Mouse (Mus musculus) lung, embryonic 15.5 days (tissue): Measurements from ENCODE around the gene Asns. TPM values are rescaled to one million over a fixed set of nuclear protein-coding genes. Genes with fewer than 3 reads are reported as not detected.
"Not testable (repeated sequence)": the region's sequence is repeated elsewhere in the genome, so short reads cannot be mapped to it uniquely, and the experiment has no call there.

Experiments used
- ATAC-seq: fragments of 200-750 bp; cut with Nextera tagmentation; 2 replicates; pipeline ENCODE4 v1.8.0; 2017; ENCODE audit warnings: moderate number of reproducible peaks, borderline replicate concordance; ENCODE audit not compliant: low FRiP score, low TSS enrichment; ENCODE audit errors: extremely low read depth
- H3K27ac ChIP-seq: fragments of 300-500 bp; sonication (generic); 2 replicates; pipeline ENCODE4 v1.5.1; 2015; ENCODE audit warnings: moderate library complexity, mild to moderate bottlenecking, inconsistent platforms
- H3K27me3 ChIP-seq: fragments of 300-500 bp; sonication (generic); 2 replicates; pipeline ENCODE4 v1.6.1; 2015; ENCODE audit warnings: inconsistent platforms
- H3K36me3 ChIP-seq: fragments of 300-500 bp; sonication (generic); 2 replicates; pipeline ENCODE4 v1.6.1; 2015; ENCODE audit warnings: inconsistent platforms
- H3K4me1 ChIP-seq: fragments of 300-500 bp; sonication (generic); 2 replicates; pipeline ENCODE4 v1.6.1; 2015; ENCODE audit warnings: inconsistent platforms
- H3K4me2 ChIP-seq: fragments of 300-500 bp; sonication (generic); 2 replicates; pipeline ENCODE4 v1.6.1; 2015; ENCODE audit warnings: inconsistent platforms, mild to moderate bottlenecking, moderate library complexity
- H3K4me3 ChIP-seq: fragments of 300-500 bp; sonication (generic); 2 replicates; pipeline ENCODE4 v1.5.1; 2015; ENCODE audit warnings: mild to moderate bottlenecking, inconsistent platforms
- H3K9ac ChIP-seq: fragments of 300-500 bp; sonication (generic); 2 replicates; pipeline ENCODE4 v1.6.1; 2015; ENCODE audit warnings: inconsistent platforms
- H3K9me3 ChIP-seq: fragments of 300-500 bp; sonication (generic); 2 replicates; pipeline ENCODE4 v1.6.1; 2016; ENCODE audit warnings: inconsistent platforms
- WGBS: fragments of 180-500 bp; shearing (Covaris S2); methylation state at CpG from one replicate; pipeline ENCODE4 v1.1.7; 2015; 5-methylcytosine and 5-hydroxymethylcytosine counted together
- polyA plus RNA-seq: library from polyadenylated mRNA; unstranded; fragments of >200 nt; fragmentation: Nextera tagmentation; extraction: Ambion mirVana; gene quantifications from 2 replicates; pipeline ENCODE4 v1.2.1, GENCODE M21; 2015

The Asns gene
- polyA plus RNA-seq, 1 experiment from 2014 or later = 53.1 TPM

DNA sequence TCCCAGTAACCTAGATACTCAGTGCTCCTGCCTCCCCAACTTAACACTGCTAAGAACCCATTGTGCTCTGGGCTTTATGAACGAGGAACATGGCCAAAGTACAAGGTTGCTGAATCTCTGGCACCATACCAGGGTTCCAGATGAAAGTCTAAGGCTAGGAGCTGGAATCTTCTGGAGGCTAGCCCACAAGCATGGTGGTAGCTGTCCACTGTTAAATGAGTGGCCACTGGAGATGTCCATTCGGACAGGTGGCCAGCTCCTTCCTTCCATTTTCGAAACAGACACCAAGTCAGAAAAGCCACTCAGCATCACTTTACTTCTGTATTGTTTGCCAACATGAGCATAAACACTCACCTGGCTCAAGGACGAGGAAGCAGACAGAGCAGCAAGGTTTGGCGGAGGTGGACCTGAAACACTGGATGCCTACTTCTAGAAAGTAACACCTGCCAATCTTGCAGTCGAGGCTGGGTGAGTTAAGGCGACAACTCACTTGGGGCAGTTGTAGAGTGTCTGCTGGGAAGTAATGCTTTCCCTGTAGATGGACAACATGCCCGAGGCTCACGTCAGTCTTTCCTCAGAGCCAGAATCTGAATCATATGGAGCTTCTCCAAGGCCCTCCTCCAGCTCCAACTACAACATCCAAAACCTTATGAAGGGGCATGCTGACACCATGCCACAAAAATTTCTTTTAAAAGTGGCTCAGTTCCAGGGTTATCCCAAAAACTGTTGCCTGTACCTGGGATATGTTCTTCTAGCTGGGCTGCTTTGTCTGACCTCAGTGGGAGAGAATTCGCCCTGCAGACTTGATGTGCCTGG is 20.4 kb downstream of the Asns start:
- Histone ChIP-seq H3K4me3 (no peak overlapping the region), H3K9ac (no peak overlapping the region), H3K27ac (no peak overlapping the region), H3K4me2 (no peak overlapping the region), H3K27me3 (no peaks in the 10 kb centered on the region), H3K36me3 (no peaks in the 10 kb centered on the region), H3K9me3 (no peaks in the 10 kb centered on the region), H3K4me1 (no peaks in the 10 kb centered on the region)
- 70% methylated on average over 10 of the region's 10 CpGs for WGBS
- no peak for ATAC-seq

DNA sequence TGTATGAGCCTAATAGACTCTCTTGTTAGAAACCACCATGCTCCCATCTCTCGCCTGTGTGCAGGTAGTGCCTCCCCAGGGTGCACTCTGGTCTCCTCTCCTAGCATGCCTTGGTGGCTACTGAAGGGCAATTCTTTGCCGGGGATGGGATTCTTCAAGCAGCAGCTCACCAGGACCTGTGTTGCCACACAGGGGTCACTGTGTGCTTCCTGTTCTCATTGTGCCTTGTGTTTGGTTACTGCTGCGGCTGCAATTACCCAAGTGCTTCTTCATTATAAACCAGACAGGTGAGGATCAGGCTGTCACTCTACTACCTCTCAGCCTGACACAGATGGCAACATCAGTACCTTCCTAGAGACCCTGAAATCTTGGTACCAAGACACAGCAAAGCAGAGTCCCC is 21.6 kb downstream of the Asns start:
- H3K4me1 ChIP-seq = no peaks in the 10 kb centered on the region
- 61% methylated on average over 3 of the region's 3 CpGs for WGBS
- no peaks in the 10 kb centered on the region for H3K9me3 ChIP-seq
- no peak for ATAC-seq
- no peak overlapping the region for H3K4me2 ChIP-seq
- H3K36me3 ChIP-seq = no peaks in the 10 kb centered on the region
- H3K27ac ChIP-seq = no peak overlapping the region
- H3K9ac ChIP-seq = no peak overlapping the region
- H3K27me3 ChIP-seq = no peaks in the 10 kb centered on the region
- no peak overlapping the region for H3K4me3 ChIP-seq

DNA sequence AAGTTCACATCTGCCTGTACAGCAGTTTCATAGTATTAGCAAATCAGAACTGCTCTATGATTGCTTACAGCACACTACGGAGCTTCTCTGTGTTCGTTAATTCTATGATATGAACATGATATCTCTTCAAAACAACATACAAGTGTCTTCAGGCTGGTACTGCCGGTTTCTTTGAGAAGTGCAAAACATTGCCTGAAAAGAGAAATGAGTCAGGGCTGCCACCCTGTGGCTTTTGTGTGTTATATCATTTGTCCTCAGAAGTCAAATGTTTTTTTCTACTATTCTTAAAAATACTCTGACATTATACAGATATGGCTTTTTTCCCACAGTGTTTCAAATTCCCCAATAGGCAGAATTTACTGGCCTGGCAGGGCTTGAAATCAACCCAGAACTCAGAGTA is 22.5 kb downstream of the Asns start:
- H3K4me2 ChIP-seq = no peak overlapping the region
- H3K27ac ChIP-seq = no peak overlapping the region
- no peaks in the 10 kb centered on the region for H3K9me3 ChIP-seq
- WGBS = 45% methylated on average over 3 of the region's 3 CpGs
- no peaks in the 10 kb centered on the region for H3K4me1 ChIP-seq
- no peaks in the 10 kb centered on the region for H3K27me3 ChIP-seq
- no peak overlapping the region for H3K4me3 ChIP-seq
- no peak for ATAC-seq
- no peak overlapping the region for H3K9ac ChIP-seq
- no peaks in the 10 kb centered on the region for H3K36me3 ChIP-seq

DNA sequence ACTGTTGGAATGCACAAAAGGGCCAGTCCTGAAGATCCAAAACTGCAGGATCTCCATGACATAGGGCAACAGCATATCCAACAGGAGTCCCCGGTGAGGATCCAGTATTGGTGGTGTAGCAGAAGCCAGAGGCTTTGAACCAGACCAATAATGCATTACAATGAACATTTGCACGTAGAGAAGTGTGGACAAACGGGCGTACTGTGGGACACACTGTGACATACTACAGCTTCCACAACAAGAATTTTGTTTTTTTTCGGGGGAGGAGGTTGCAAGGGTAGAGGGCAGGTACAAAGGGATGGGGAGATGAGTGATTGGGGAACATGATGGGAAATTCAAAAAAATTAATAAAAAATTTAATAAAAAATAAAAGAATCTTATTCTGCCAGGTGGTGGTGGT is 23.3 kb downstream of the Asns start:
- H3K9me3 ChIP-seq = no peaks in the 10 kb centered on the region
- H3K4me3 ChIP-seq = no peak overlapping the region
- no peak overlapping the region for H3K4me2 ChIP-seq
- no peak overlapping the region for H3K9ac ChIP-seq
- H3K27me3 ChIP-seq = no peaks in the 10 kb centered on the region
- H3K4me1 ChIP-seq = no peaks in the 10 kb centered on the region
- H3K27ac ChIP-seq = no peak overlapping the region
- H3K36me3 ChIP-seq = no peaks in the 10 kb centered on the region
- ATAC-seq = no peak
- WGBS = 77% methylated on average over 5 of the region's 5 CpGs

DNA sequence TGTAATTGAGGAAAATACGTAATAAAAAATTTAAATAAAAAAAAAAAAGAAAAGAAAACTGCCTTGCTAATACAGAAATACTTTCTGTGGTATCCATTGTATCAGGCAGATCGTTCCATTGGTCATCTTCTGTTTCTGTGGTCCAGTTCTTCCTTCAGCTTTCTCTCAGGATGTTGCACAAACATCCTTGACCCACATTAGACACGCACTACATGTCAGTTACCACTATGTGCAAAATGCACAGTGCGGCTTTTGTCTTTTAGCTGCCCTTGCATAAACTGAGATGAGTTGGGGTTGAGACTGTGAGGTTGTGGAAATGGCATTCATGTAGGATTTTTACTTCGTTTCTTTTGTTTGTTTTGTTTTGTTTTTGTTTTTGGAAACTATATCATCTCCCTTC is 24.7 kb downstream of the Asns start:
- no peaks in the 10 kb centered on the region for H3K9me3 ChIP-seq
- no peak overlapping the region for H3K9ac ChIP-seq
- WGBS = 74% methylated on average over 5 of the region's 5 CpGs
- no peak overlapping the region for H3K4me3 ChIP-seq
- H3K4me1 ChIP-seq = no peaks in the 10 kb centered on the region
- no peak for ATAC-seq
- H3K27ac ChIP-seq = no peak overlapping the region
- H3K36me3 ChIP-seq = no peaks in the 10 kb centered on the region
- H3K4me2 ChIP-seq = no peak overlapping the region
- H3K27me3 ChIP-seq = no peaks in the 10 kb centered on the region

DNA sequence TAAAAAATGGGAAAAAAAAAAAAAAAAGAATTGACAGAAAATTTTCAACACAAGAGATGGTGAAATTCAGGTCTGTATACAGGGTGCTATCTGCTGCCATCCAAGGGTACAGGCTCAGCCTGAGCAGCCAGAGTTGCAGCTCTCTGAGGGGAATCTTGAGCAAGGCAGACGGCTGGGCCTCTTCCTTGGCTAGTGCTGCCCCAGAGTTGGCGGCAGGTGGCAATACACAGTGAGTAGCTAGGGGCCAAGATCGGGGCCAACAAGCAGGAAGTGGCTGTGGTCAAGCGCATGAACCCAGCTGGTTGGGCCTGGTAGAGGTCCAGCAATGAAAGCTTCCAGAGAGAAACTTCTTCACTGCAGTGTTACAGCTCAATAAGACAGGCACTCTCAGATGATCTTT is 27.2 kb downstream of the Asns start:
- H3K4me2 ChIP-seq, ATAC-seq, H3K27me3 ChIP-seq, H3K9ac ChIP-seq, H3K4me1 ChIP-seq, H3K36me3 ChIP-seq, H3K4me3 ChIP-seq, H3K9me3 ChIP-seq, H3K27ac ChIP-seq: not testable (repeated sequence)
- WGBS = 84% methylated on average over 4 of the region's 4 CpGs

DNA sequence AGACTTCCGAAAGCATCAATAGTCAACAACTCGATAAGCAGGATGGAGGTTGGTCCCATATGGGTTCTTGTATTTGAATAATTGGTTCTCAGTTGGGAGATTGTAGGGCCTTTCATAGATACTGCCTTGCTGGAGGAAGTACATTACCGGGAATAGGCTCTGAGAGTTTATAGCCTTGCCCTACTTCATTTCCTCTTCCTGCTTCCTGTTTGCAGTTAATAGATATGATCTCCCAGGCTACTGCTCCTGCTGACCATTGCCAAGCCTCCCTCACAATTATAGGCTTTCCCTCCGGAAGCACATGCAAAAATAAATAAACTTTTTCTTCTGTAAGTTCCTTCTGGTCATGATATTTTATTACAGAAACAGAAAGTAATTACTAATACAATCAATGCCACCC is 31.6 kb downstream of the Asns start:
- 59% methylated on average over 4 of the region's 4 CpGs for WGBS
- Histone ChIP-seq H3K27ac (no peak overlapping the region), H3K4me1 (no peaks in the 10 kb centered on the region), H3K9me3 (no peaks in the 10 kb centered on the region), H3K4me2 (no peak overlapping the region), H3K27me3 (no peaks in the 10 kb centered on the region), H3K4me3 (no peak overlapping the region), H3K36me3 (no peaks in the 10 kb centered on the region), H3K9ac (no peak overlapping the region)
- no peak for ATAC-seq

DNA sequence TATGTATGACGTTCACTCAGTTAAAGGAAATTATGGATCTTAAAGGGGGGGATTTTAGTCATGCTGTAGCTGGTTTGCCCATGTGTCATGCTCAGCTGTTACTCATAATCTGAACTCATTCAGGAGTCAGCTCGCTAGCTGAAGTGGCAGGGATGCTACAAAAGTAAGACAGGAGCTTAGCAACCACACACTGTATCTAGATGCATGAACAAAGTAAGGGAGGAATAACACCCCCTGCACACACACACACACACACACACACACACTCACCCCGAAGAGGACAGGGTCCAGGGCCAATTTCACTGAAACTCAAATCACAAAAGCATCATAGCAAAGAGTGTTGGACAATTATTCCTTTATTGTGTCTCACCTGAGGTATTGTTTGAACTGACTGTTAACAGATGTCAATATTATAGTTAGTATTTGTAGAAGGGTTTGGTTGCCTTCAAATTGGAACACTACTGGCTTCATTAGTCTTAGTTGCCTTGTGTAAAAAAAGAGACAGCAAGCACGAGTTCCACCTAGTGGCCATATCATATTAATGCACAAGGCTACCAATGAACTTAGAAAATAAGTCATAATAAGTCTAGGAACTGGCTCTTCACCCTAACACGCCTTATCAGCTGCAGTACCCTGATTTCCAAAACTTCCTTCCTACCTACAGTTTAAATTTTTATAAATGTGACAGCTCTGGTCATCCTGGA is 32.5 kb downstream of the Asns start:
- no peaks in the 10 kb centered on the region for H3K27me3 ChIP-seq
- H3K4me3 ChIP-seq = no peak overlapping the region
- H3K4me1 ChIP-seq = no peaks in the 10 kb centered on the region
- H3K4me2 ChIP-seq = no peak overlapping the region
- ATAC-seq = no peak
- no peaks in the 10 kb centered on the region for H3K36me3 ChIP-seq
- 56% methylated on average over 5 of the region's 5 CpGs for WGBS
- no peaks in the 10 kb centered on the region for H3K9me3 ChIP-seq
- H3K27ac ChIP-seq = no peak overlapping the region
- no peak overlapping the region for H3K9ac ChIP-seq

DNA sequence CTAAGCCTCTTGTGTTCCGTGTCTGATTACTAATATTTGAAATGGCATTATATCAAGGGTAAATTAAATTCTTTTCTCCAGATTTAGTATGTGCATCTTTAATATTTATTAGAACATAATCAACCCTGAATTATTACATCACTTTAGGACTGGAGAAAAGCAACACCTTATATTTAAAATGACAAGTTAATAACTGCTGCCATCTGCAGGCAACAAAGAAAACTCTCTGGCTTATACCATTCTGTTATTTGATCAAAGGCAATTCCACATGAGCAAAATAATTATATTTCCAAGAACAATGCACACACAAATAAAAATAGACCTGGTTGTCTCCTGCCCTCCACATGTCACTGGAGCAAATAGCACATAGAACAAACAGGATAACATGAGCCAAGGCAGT is 36.5 kb downstream of the Asns start:
- no peak for ATAC-seq
- H3K9me3 ChIP-seq = no peaks in the 10 kb centered on the region
- H3K4me2 ChIP-seq = no peak overlapping the region
- no peaks in the 10 kb centered on the region for H3K27me3 ChIP-seq
- no peak overlapping the region for H3K9ac ChIP-seq
- WGBS = 83% methylated on average over 1 of the region's 1 CpGs
- H3K27ac ChIP-seq = no peak overlapping the region
- no peak overlapping the region for H3K4me3 ChIP-seq
- no peaks in the 10 kb centered on the region for H3K4me1 ChIP-seq
- no peaks in the 10 kb centered on the region for H3K36me3 ChIP-seq

DNA sequence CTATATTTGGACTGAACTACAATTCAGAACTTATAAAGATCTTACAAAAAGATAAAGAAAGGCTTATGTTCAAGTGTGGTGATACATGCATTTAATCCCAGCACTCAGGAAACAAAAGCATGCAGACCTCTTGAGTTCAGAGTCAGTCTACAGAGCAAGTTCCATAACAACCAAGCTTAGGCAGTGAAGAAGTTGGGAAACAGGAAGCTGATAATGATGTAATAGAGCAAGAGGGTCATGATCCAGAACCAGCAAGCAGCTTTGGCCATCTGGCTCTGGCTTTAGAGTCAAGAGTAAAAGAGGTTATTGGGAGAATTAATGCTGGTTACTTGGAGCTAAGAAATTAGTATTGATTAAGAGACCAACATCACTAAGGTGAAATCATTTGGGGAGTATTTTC is 44.6 kb downstream of the Asns start:
- no peak overlapping the region for H3K4me2 ChIP-seq
- H3K4me1 ChIP-seq = no peaks in the 10 kb centered on the region
- H3K9me3 ChIP-seq = no peaks in the 10 kb centered on the region
- no peak overlapping the region for H3K27ac ChIP-seq
- no peaks in the 10 kb centered on the region for H3K36me3 ChIP-seq
- no peak overlapping the region for H3K9ac ChIP-seq
- no peak overlapping the region for H3K4me3 ChIP-seq
- no peaks in the 10 kb centered on the region for H3K27me3 ChIP-seq
- ATAC-seq = no peak
